Mouse (Mus musculus) ES-E14 (cell line): ENCODE measurements around the gene St6galnac4.

Source experiments
- CHD2 ChIP-seq: IDR thresholded peaks from 2 replicates; pipeline ENCODE4 v1.6.1; 2014; ENCODE audit warnings: mild to moderate bottlenecking, low read depth, low read length, inconsistent platforms
- HCFC1 ChIP-seq: IDR thresholded peaks from 2 replicates; pipeline ENCODE4 v1.6.1; 2012; ENCODE audit warnings: low read length, inconsistent platforms, borderline replicate concordance; ENCODE audit not compliant: insufficient read depth
- MAFK ChIP-seq: IDR thresholded peaks from 2 replicates; pipeline ENCODE4 v1.6.1; 2014; ENCODE audit warnings: mild to moderate bottlenecking, low read depth, low read length, inconsistent platforms; ENCODE audit not compliant: insufficient read depth

- no peak for TF ChIP-seq MAFK
- TF ChIP-seq HCFC1: no peak
- no peak for TF ChIP-seq CHD2
These were observed 22.0 kb downstream of the St6galnac4 start for GRCm38 (mm10) chr2:32608778-32609435.
